Mouse (Mus musculus): ENCODE results near the gene Mogs. TPM values are rescaled to one million over a fixed set of nuclear protein-coding genes. Genes with fewer than 3 reads are reported as not detected.
A peak's percentile ranks its signal among the peaks of the same experiment; 100 is the strongest.

Mogs gene
- total and polyA plus RNA-seq, 2 experiments from 2014 or later, result 18.8 to 40.3 TPM

- H3K4me1 ChIP-seq (ENCODE audit: insufficient read depth, low read length), result peaks cover 8% of the 10 kb centered on the region
- WGBS, result 67% methylated on average over 2 of the region's 2 CpGs
- no peak overlapping the region for H3K4me3 ChIP-seq (ENCODE audit: low read depth, low read length)
- no peaks in the 10 kb centered on the region for H3K27me3 ChIP-seq (ENCODE audit: insufficient read depth, low read length)
- no peak for TF ChIP-seq CTCF (IDR thresholded peaks at IDR 0.05)
- H3K9ac ChIP-seq (replicated peaks; ENCODE audit: low read length, poor library complexity, severe bottlenecking), result no peak overlapping the region
- no peak overlapping the region for H3K4me2 ChIP-seq (ENCODE audit: low read depth, low read length, poor library complexity, severe bottlenecking)
- no peaks in the 10 kb centered on the region for H3K36me3 ChIP-seq (ENCODE audit: insufficient read depth, low read length)
- ATAC-seq (ENCODE audit: low FRiP score) (no peak), DNase-seq (ENCODE audit: low spot score) (no peak)
- H3K9me3 ChIP-seq (ENCODE audit: low read length), result no peaks in the 10 kb centered on the region
- no peak overlapping the region for H3K27ac ChIP-seq (ENCODE audit: low read depth, low read length)
These were observed 16.9 kb upstream of the Mogs start for GRCm38 (mm10) chr6:83098411-83098810.

GRCm38 (mm10) chr6:83101316-83101687 lies 14.0 kb upstream of the Mogs start, which contains the start of the genes Ccdc142 and Gm42688:
Gene Ccdc142 (plus strand): TSS chr6:83101601.
Gene Gm42688 (plus strand): TSS chr6:83101617.
- WGBS, result 0% methylated on average over 25 of the region's 25 CpGs
- H3K36me3 ChIP-seq (ENCODE audit: insufficient read depth, low read length), result peaks cover 8% of the 10 kb centered on the region; the same call in 1 of the 2 replicates
- H3K9ac ChIP-seq (replicated peaks; ENCODE audit: low read length, poor library complexity, severe bottlenecking), result peak within 1 kb of the TSS; percentile 83
- no peaks in the 10 kb centered on the region for H3K9me3 ChIP-seq (ENCODE audit: low read length)
- H3K4me1 ChIP-seq (ENCODE audit: insufficient read depth, low read length), result peaks cover 8% of the 10 kb centered on the region
- H3K27me3 ChIP-seq (ENCODE audit: insufficient read depth, low read length), result no peaks in the 10 kb centered on the region
- ATAC-seq (ENCODE audit: low FRiP score) (peak; percentile 91), DNase-seq (ENCODE audit: low spot score) (peak; percentile 95)
- peak within 1 kb of the TSS; percentile 74 for H3K4me2 ChIP-seq (ENCODE audit: low read depth, low read length, poor library complexity, severe bottlenecking)
- peak; percentile 82 for TF ChIP-seq CTCF (IDR thresholded peaks at IDR 0.05)
- H3K27ac ChIP-seq (ENCODE audit: low read depth, low read length), result peak within 1 kb of the TSS; percentile 79
- H3K4me3 ChIP-seq (ENCODE audit: low read depth, low read length), result peak within 1 kb of the TSS; percentile 78

- DNase-seq (ENCODE audit: low spot score), result peak; percentile 55
- H3K27ac ChIP-seq (ENCODE audit: low read depth, low read length), result peak overlapping the region; percentile 79
- peak overlapping the region; percentile 78 for H3K4me3 ChIP-seq (ENCODE audit: low read depth, low read length)
- H3K4me1 ChIP-seq (ENCODE audit: insufficient read depth, low read length), result peaks cover 8% of the 10 kb centered on the region
- H3K9ac ChIP-seq (replicated peaks; ENCODE audit: low read length, poor library complexity, severe bottlenecking), result peak overlapping the region; percentile 83
- no peaks in the 10 kb centered on the region for H3K9me3 ChIP-seq (ENCODE audit: low read length)
- peak; percentile 56 for TF ChIP-seq CTCF (IDR thresholded peaks at IDR 0.05)
- peaks cover 12% of the 10 kb centered on the region; the same call in 1 of the 2 replicates for H3K36me3 ChIP-seq (ENCODE audit: insufficient read depth, low read length)
- no peaks in the 10 kb centered on the region for H3K27me3 ChIP-seq (ENCODE audit: insufficient read depth, low read length)
- WGBS, result under 1% methylated on average over 62 of the region's 74 CpGs
- peak; percentile 84 for ATAC-seq (ENCODE audit: low FRiP score)
- peak overlapping the region; percentile 74 for H3K4me2 ChIP-seq (ENCODE audit: low read depth, low read length, poor library complexity, severe bottlenecking)
These were observed 13.4 kb upstream of the Mogs start for GRCm38 (mm10) chr6:83101688-83102556.

GRCm38 (mm10) chr6:83103130-83103650 lies 12.1 kb upstream of the Mogs start:
- no peaks in the 10 kb centered on the region for H3K9me3 ChIP-seq (ENCODE audit: low read length)
- 0 out of 2 replicates have a peak overlapping the region, but pooled peaks have one; percentile 7 for H3K27ac ChIP-seq (ENCODE audit: low read depth, low read length)
- H3K9ac ChIP-seq (replicated peaks; ENCODE audit: low read length, poor library complexity, severe bottlenecking), result peak overlapping the region; percentile 83
- no peak for TF ChIP-seq CTCF (IDR thresholded peaks at IDR 0.05)
- H3K36me3 ChIP-seq (ENCODE audit: insufficient read depth, low read length), result peaks cover 17% of the 10 kb centered on the region; the same call in 1 of the 2 replicates
- peak overlapping the region; percentile 74 for H3K4me2 ChIP-seq (ENCODE audit: low read depth, low read length, poor library complexity, severe bottlenecking)
- ATAC-seq (ENCODE audit: low FRiP score) (no peak), DNase-seq (ENCODE audit: low spot score) (no peak)
- WGBS, result 56% methylated on average over 11 of the region's 11 CpGs
- peak overlapping the region; percentile 78 for H3K4me3 ChIP-seq (ENCODE audit: low read depth, low read length)
- no peaks in the 10 kb centered on the region for H3K27me3 ChIP-seq (ENCODE audit: insufficient read depth, low read length)
- peaks cover 13% of the 10 kb centered on the region for H3K4me1 ChIP-seq (ENCODE audit: insufficient read depth, low read length)

GRCm38 (mm10) chr6:83104158-83104557 lies 11.1 kb upstream of the Mogs start:
- 70% methylated on average over 4 of the region's 4 CpGs for WGBS
- DNase-seq (ENCODE audit: low spot score), result no peak
- Histone ChIP-seq H3K27ac (ENCODE audit: low read depth, low read length) (no peak overlapping the region), H3K9me3 (ENCODE audit: low read length) (no peaks in the 10 kb centered on the region), H3K9ac (replicated peaks; ENCODE audit: low read length, poor library complexity, severe bottlenecking) (no peak overlapping the region), H3K4me2 (ENCODE audit: low read depth, low read length, poor library complexity, severe bottlenecking) (no peak overlapping the region), H3K4me3 (ENCODE audit: low read depth, low read length) (no peak overlapping the region), H3K27me3 (ENCODE audit: insufficient read depth, low read length) (no peaks in the 10 kb centered on the region), H3K36me3 (ENCODE audit: insufficient read depth, low read length) (peaks cover 17% of the 10 kb centered on the region; the same call in 1 of the 2 replicates), H3K4me1 (ENCODE audit: insufficient read depth, low read length) (peaks cover 18% of the 10 kb centered on the region)
- no peak for TF ChIP-seq CTCF (IDR thresholded peaks at IDR 0.05)
- no peak for ATAC-seq (ENCODE audit: low FRiP score)
